15 mouse cellular contexts compared by ENCODE assay signal in the genomic region with DNA sequence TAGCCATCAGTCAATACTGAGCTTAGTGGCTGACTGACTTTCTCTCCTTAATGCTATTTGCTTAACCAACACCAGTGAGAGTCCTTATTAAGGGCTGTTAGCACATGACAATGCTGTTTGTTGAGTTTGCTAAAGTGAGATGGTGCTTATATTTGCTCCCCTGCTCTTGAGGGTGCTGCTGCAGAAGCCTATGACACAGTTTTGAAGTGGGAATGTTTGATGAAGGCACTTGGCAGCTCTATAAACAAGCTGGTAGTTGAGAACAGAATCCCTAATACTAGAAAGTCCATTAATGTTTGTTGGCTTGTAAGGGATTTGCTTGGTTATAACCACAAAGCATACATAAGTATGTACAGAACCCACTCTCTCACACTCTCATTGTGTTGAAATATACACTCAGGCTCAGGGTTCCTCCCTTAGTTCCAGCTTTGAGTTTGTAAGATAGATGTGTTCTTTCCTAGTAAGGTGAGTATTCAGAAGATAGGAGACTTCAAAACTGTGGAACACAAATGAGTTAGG.
"Had no signal": no experiment of that assay in that cellular context is flagged by ENCODE, and none has a peak within 500 bp of the region (broad histone marks: within the 10 kb centered on the region; RNA-seq: fewer than 3 reads in every experiment).

No protein-coding gene starts in this region.

- H3K9ac ChIP-seq: liver, embryonic 12.5 days; liver, embryonic 14.5 days; lung, embryonic 14.5 days; midbrain, embryonic 13.5 days; midbrain, embryonic 15.5 days; neural tube, embryonic 12.5 days; stomach, embryonic 15.5 days had no signal

- H3K9me3 ChIP-seq: liver, embryonic 12.5 days; megakaryocyte, embryonic 14.5 days; midbrain, embryonic 13.5 days; midbrain, embryonic 15.5 days; neural tube, embryonic 12.5 days; stomach, embryonic 15.5 days had no signal

- DNase-seq: lung, embryonic 14.5 days; right cerebral cortex, postnatal 14 days; thymus, adult 2 months; thymus, postnatal 25 days; thymus, postnatal 4 days had no signal

- H3K36me3 ChIP-seq: liver, embryonic 12.5 days; midbrain, embryonic 13.5 days; midbrain, embryonic 15.5 days; neural tube, embryonic 12.5 days; stomach, embryonic 15.5 days had no signal

- H3K4me1 ChIP-seq: liver, embryonic 12.5 days; megakaryocyte, embryonic 14.5 days; midbrain, embryonic 13.5 days; midbrain, embryonic 15.5 days; neural tube, embryonic 12.5 days; stomach, embryonic 15.5 days had no signal

- H3K27ac ChIP-seq: liver, embryonic 12.5 days; liver, embryonic 14.5 days; macrophage; midbrain, embryonic 13.5 days; midbrain, embryonic 15.5 days; neural tube, embryonic 12.5 days; stomach, embryonic 15.5 days; stomach, postnatal 0 days had no signal

- H3K4me3 ChIP-seq: liver, embryonic 12.5 days; megakaryocyte, embryonic 14.5 days; midbrain, embryonic 13.5 days; midbrain, embryonic 15.5 days; neural tube, embryonic 12.5 days; stomach, embryonic 15.5 days had no signal

- H3K27me3 ChIP-seq: liver, embryonic 12.5 days; midbrain, embryonic 13.5 days; midbrain, embryonic 15.5 days; neural tube, embryonic 12.5 days; stomach, embryonic 15.5 days had no signal

- ATAC-seq: liver, embryonic 12.5 days; midbrain, embryonic 13.5 days; midbrain, embryonic 15.5 days had no signal

- H3K4me2 ChIP-seq: liver, embryonic 12.5 days; lung, embryonic 14.5 days; midbrain, embryonic 11.5 days; midbrain, embryonic 13.5 days; midbrain, embryonic 15.5 days; neural tube, embryonic 12.5 days; stomach, embryonic 15.5 days had no signal
